Mouse (Mus musculus) CH12.LX (cell line): ENCODE measurements around the gene Zfp280c.

Experiments
- CHD1 ChIP-seq: IDR thresholded peaks from 2 replicates; pipeline ENCODE4 v1.6.1; 2012; ENCODE audit warnings: low read depth, low read length, improper control_type of control experiment, inconsistent platforms
- CHD2 ChIP-seq: IDR thresholded peaks from 2 replicates; pipeline ENCODE4 v1.6.1; 2011; ENCODE audit warnings: low read length, improper control_type of control experiment
- CTCF ChIP-seq, 2 experiments: IDR thresholded peaks in 1 of 2; conservative IDR thresholded peaks in 1 of 2; 2 replicates each; pipeline ENCODE4 v1.5.1; 2011 to 2012; ENCODE audit warnings: low read depth in 2 of 2, low read length in 2 of 2, improper control_type of control experiment in 1 of 2, inconsistent platforms in 1 of 2, mild to moderate bottlenecking in 1 of 2, moderate library complexity in 1 of 2
- E2F4 ChIP-seq: IDR thresholded peaks from 2 replicates; pipeline ENCODE4 v1.6.1; 2011; ENCODE audit warnings: low read depth, low read length, improper control_type of control experiment; ENCODE audit not compliant: insufficient replicate concordance
- EP300 ChIP-seq: IDR thresholded peaks from 2 replicates; pipeline ENCODE4 v1.6.1; 2011; ENCODE audit warnings: low read length, improper control_type of control experiment
- HCFC1 ChIP-seq: IDR thresholded peaks from 2 replicates; pipeline ENCODE4 v1.6.1; 2012; ENCODE audit warnings: low read depth, mild to moderate bottlenecking, inconsistent platforms, low read length, improper control_type of control experiment
- MXI1 ChIP-seq: IDR thresholded peaks from 2 replicates; pipeline ENCODE4 v1.6.1; 2011; ENCODE audit warnings: mild to moderate bottlenecking, low read depth, low read length, improper control_type of control experiment
- POLR2A ChIP-seq: IDR thresholded peaks from 2 replicates; pipeline ENCODE4 v1.6.1; 2011; ENCODE audit warnings: low read depth, mild to moderate bottlenecking, improper control_type of control experiment, low read length
- UBTF ChIP-seq: IDR thresholded peaks from 2 replicates; pipeline ENCODE4 v1.6.1; 2012; ENCODE audit warnings: low read depth, mild to moderate bottlenecking, inconsistent platforms, low read length, improper control_type of control experiment, moderate library complexity
- USF1 ChIP-seq: IDR thresholded peaks from 2 replicates; pipeline ENCODE4 v1.6.1; 2014; ENCODE audit warnings: low read depth, mild to moderate bottlenecking, inconsistent platforms, low read length, improper control_type of control experiment

GRCm38 (mm10) chrX:48525866-48526265 lies 68.4 kb downstream of the Zfp280c start:
- TF ChIP-seq CTCF (conservative IDR thresholded peaks at IDR 0.05 in 1 of 2, IDR thresholded peaks at IDR 0.05 in 1 of 2; ENCODE audit: low read depth in 2 of 2, low read length in 2 of 2) (no peak), UBTF (no peak), E2F4 (no peak), HCFC1 (no peak), POLR2A (no peak), CHD2 (no peak), USF1 (no peak), EP300 (no peak), MXI1 (no peak), CHD1 (no peak)
